Mouse (Mus musculus): ENCODE measurements around the gene Rdh19. TPM values are rescaled to one million over a fixed set of nuclear protein-coding genes. Genes with fewer than 3 reads are reported as not detected.

Rdh19 gene
- polyA plus RNA-seq, 1 experiment from 2014 or later: not detected

GRCm38 (mm10) chr10:127906138-127906537, 56.4 kb downstream of the Rdh19 start:
- Histone ChIP-seq H3K4me1 (ENCODE audit: control insufficient read depth, insufficient read depth, low read length) (no peaks in the 10 kb centered on the region), H3K27ac (ENCODE audit: low read depth, low read length) (no peak overlapping the region), H3K4me3 (ENCODE audit: low read depth, low read length) (no peak overlapping the region), H3K4me2 (ENCODE audit: low read length) (no peak overlapping the region), H3K27me3 (replicated peaks; ENCODE audit: control insufficient read depth, insufficient read depth, low read length) (no peaks in the 10 kb centered on the region), H3K9ac (ENCODE audit: low read length) (no peak overlapping the region), H3K36me3 (ENCODE audit: control insufficient read depth, insufficient read depth, low read length) (no peaks in the 10 kb centered on the region), H3K9me3 (replicated peaks; ENCODE audit: control insufficient read depth, low read length) (no peaks in the 10 kb centered on the region)
- DNase-seq (ENCODE audit: low spot score) (no peak), ATAC-seq (no peak)
- 43% methylated on average over 2 of the region's 2 CpGs for WGBS

- no peaks in the 10 kb centered on the region for H3K4me1 ChIP-seq (ENCODE audit: control insufficient read depth, insufficient read depth, low read length)
- no peak for DNase-seq (ENCODE audit: low spot score)
- ATAC-seq: no peak
- no peak overlapping the region for H3K9ac ChIP-seq (ENCODE audit: low read length)
- H3K27ac ChIP-seq (ENCODE audit: low read depth, low read length): no peak overlapping the region
- H3K4me3 ChIP-seq (ENCODE audit: low read depth, low read length): no peak overlapping the region
- no peaks in the 10 kb centered on the region for H3K27me3 ChIP-seq (replicated peaks; ENCODE audit: control insufficient read depth, insufficient read depth, low read length)
- no peak overlapping the region for H3K4me2 ChIP-seq (ENCODE audit: low read length)
- H3K36me3 ChIP-seq (ENCODE audit: control insufficient read depth, insufficient read depth, low read length): no peaks in the 10 kb centered on the region
- H3K9me3 ChIP-seq (replicated peaks; ENCODE audit: control insufficient read depth, low read length): no peaks in the 10 kb centered on the region
Measured at GRCm38 (mm10) chr10:127907386-127907951, 57.7 kb downstream of the Rdh19 start.

Other genes starting within 250 kb of the Rdh19 start
- 60.2 and 81.2 TPM in 2 replicates for gene Lrp1, start 228.8 kb upstream of the Rdh19 start, polyA plus RNA-seq (2014; fragmentation: Nextera tagmentation; extraction: Ambion mirVana)
- 3.4 and 3.7 TPM in 2 replicates for gene Stat6, start 206.9 kb upstream of the Rdh19 start, polyA plus RNA-seq (2014; fragmentation: Nextera tagmentation; extraction: Ambion mirVana)
- gene Nemp1, start 183.0 kb upstream of the Rdh19 start, polyA plus RNA-seq (2014; fragmentation: Nextera tagmentation; extraction: Ambion mirVana): 5.8 TPM in 2 replicates
- 1.8 and 1.9 TPM in 2 replicates for gene Nab2, start 181.4 kb upstream of the Rdh19 start, polyA plus RNA-seq (2014; fragmentation: Nextera tagmentation; extraction: Ambion mirVana)
- 0.67 and 1.3 TPM in 2 replicates for gene Myo1a, start 144.8 kb upstream of the Rdh19 start, polyA plus RNA-seq (2014; fragmentation: Nextera tagmentation; extraction: Ambion mirVana)
- 2.6 and 5.6 TPM in 2 replicates for gene Tac2, start 125.5 kb upstream of the Rdh19 start, polyA plus RNA-seq (2014; fragmentation: Nextera tagmentation; extraction: Ambion mirVana)
- gene Zbtb39, start 110.4 kb upstream of the Rdh19 start, polyA plus RNA-seq (2014; fragmentation: Nextera tagmentation; extraction: Ambion mirVana): 4.5 and 5.0 TPM in 2 replicates
- 0.30 and 0.78 TPM in 2 replicates for gene Gpr182, start 98.2 kb upstream of the Rdh19 start, polyA plus RNA-seq (2014; fragmentation: Nextera tagmentation; extraction: Ambion mirVana)
- gene Rdh1, start 90.2 kb upstream of the Rdh19 start, polyA plus RNA-seq (2014; fragmentation: Nextera tagmentation; extraction: Ambion mirVana): 0.05 TPM in 1 of 2 replicates, not detected in the other
- gene Rdh16f1, start 90.1 kb upstream of the Rdh19 start, polyA plus RNA-seq (2014; fragmentation: Nextera tagmentation; extraction: Ambion mirVana): not detected in 2 replicates
- gene Rdh9, start 73.5 kb upstream of the Rdh19 start, polyA plus RNA-seq (2014; fragmentation: Nextera tagmentation; extraction: Ambion mirVana): 0.08 and 0.12 TPM in 2 replicates
- 0.06 TPM in 1 of 2 replicates, not detected in the other for gene Rdh16, start 48.8 kb upstream of the Rdh19 start, polyA plus RNA-seq (2014; fragmentation: Nextera tagmentation; extraction: Ambion mirVana)
- gene Rdh16f2, start 16.5 kb downstream of the Rdh19 start, polyA plus RNA-seq (2014; fragmentation: Nextera tagmentation; extraction: Ambion mirVana): not detected in 2 replicates
- gene Rdh7, start 38.9 kb downstream of the Rdh19 start, polyA plus RNA-seq (2014; fragmentation: Nextera tagmentation; extraction: Ambion mirVana): not detected in 2 replicates
- gene Sdr9c7, start 48.6 kb downstream of the Rdh19 start, polyA plus RNA-seq (2014; fragmentation: Nextera tagmentation; extraction: Ambion mirVana): not detected in 2 replicates
- not detected in 2 replicates for gene Hsd17b6, start 157.7 kb downstream of the Rdh19 start, polyA plus RNA-seq (2014; fragmentation: Nextera tagmentation; extraction: Ambion mirVana)
- gene Prim1, start 165.2 kb downstream of the Rdh19 start, polyA plus RNA-seq (2014; fragmentation: Nextera tagmentation; extraction: Ambion mirVana): 66.3 and 71.6 TPM in 2 replicates
- gene Naca, start 185.6 kb downstream of the Rdh19 start, polyA plus RNA-seq (2014; fragmentation: Nextera tagmentation; extraction: Ambion mirVana): 731 and 771 TPM in 2 replicates
- 426 and 447 TPM in 2 replicates for gene Ptges3, start 209.0 kb downstream of the Rdh19 start, polyA plus RNA-seq (2014; fragmentation: Nextera tagmentation; extraction: Ambion mirVana)
- gene Atp5b, start 233.3 kb downstream of the Rdh19 start, polyA plus RNA-seq (2014; fragmentation: Nextera tagmentation; extraction: Ambion mirVana): 2,318 and 2,350 TPM in 2 replicates
- gene Baz2a, start 241.6 kb downstream of the Rdh19 start, polyA plus RNA-seq (2014; fragmentation: Nextera tagmentation; extraction: Ambion mirVana): 13.6 and 16.7 TPM in 2 replicates

Measured in forebrain, embryonic 14.5 days (tissue).